ENCODE assay signal across 29 mouse cellular contexts in the genomic region with DNA sequence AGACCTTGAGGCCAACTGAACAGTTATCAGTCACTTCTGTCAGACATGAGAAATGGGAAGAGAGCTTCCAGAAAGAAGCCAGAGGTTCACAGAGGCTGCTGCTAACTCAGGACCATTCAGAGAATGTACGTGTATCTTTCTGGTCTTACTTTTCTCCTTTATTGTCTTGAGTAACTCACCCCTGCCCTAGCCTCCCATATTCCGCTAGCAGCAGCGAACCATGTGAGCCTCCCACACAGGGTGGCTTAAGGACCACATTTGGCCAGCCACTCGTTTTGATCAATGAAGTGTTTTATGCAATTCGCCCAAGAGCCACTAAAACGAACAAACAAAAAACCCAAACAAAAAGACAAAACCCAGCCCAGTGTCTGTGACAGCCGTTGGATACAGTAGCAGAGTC. TPM values are rescaled to one million over a fixed set of nuclear protein-coding genes. Genes with fewer than 3 reads are reported as not detected.
DNase-seq lines count a peak whose midpoint lies in the region; ATAC-seq and TF ChIP-seq lines count a peak whose summit lies in the region.
"Had no signal": no experiment of that assay in that cellular context is flagged by ENCODE, and none has a peak within 500 bp of the region (broad histone marks: within the 10 kb centered on the region; RNA-seq: fewer than 3 reads in every experiment).

No protein-coding gene starts in this region.

- 36% methylated on average over 7 of the region's 7 CpGs for WGBS in kidney, embryonic 15.5 days
- 48% methylated on average over 7 of the region's 7 CpGs for WGBS in kidney, adult 2 months

- peak; percentile 58; the same call in 1 of the 2 replicates for ATAC-seq in kidney, embryonic 15.5 days (replicated peaks; ENCODE audit: low FRiP score)
- ATAC-seq: activated CD4-positive, CD25-positive, alpha-beta regulatory T cell, adult 4 months; CD4-positive, CD25-positive, alpha-beta regulatory T cell, adult 4 months; forebrain, embryonic 13.5 days; forebrain, embryonic 15.5 days; forebrain, postnatal 0 days; Patski had no signal

- no peak for TF ChIP-seq CTCF in kidney, adult 2 months (conservative IDR thresholded peaks at IDR 0.05; ENCODE audit: insufficient read depth, insufficient read length, low read depth, low read length)

- H3K9ac ChIP-seq in kidney, embryonic 15.5 days, result no peak overlapping the region
- H3K9ac ChIP-seq: embryonic facial prominence, embryonic 12.5 days; forebrain, embryonic 13.5 days; forebrain, embryonic 15.5 days; forebrain, postnatal 0 days had no signal

- no peak overlapping the region for H3K4me3 ChIP-seq in kidney, embryonic 15.5 days (replicated peaks)
- no peak overlapping the region for H3K4me3 ChIP-seq in kidney, adult 2 months (ENCODE audit: insufficient read depth, low read depth, low read length)
- H3K4me3 ChIP-seq: embryonic facial prominence, embryonic 10.5 days; embryonic facial prominence, embryonic 12.5 days; forebrain, embryonic 13.5 days; forebrain, embryonic 15.5 days had no signal

- H3K4me1 ChIP-seq in kidney, embryonic 15.5 days, result peaks cover 9% of the 10 kb centered on the region; the same call in 1 of the 2 replicates
- peaks cover 7% of the 10 kb centered on the region; the same call in 1 of the 2 replicates for H3K4me1 ChIP-seq in kidney, adult 2 months (ENCODE audit: control insufficient read depth, insufficient read depth, low read length)
- H3K4me1 ChIP-seq: embryonic facial prominence, embryonic 12.5 days; forebrain, embryonic 13.5 days; forebrain, embryonic 15.5 days had no signal

- no peaks in the 10 kb centered on the region for H3K9me3 ChIP-seq in kidney, embryonic 15.5 days (replicated peaks)
- H3K9me3 ChIP-seq: embryonic facial prominence, embryonic 10.5 days; embryonic facial prominence, embryonic 12.5 days; forebrain, embryonic 13.5 days; forebrain, embryonic 15.5 days; G1E had no signal

- H3K27me3 ChIP-seq in kidney, embryonic 15.5 days, result no peaks in the 10 kb centered on the region
- no peaks in the 10 kb centered on the region for H3K27me3 ChIP-seq in kidney, adult 2 months (replicated peaks; ENCODE audit: control insufficient read depth, insufficient read depth, low read length)
- H3K27me3 ChIP-seq: CH12.LX; embryonic facial prominence, embryonic 12.5 days; forebrain, embryonic 13.5 days; forebrain, embryonic 15.5 days; Patski had no signal

- no peak overlapping the region for H3K27ac ChIP-seq in kidney, embryonic 15.5 days
- no peak overlapping the region for H3K27ac ChIP-seq in kidney, adult 2 months (ENCODE audit: insufficient read depth, low read depth, low read length)
- H3K27ac ChIP-seq: embryonic facial prominence, embryonic 10.5 days; embryonic facial prominence, embryonic 12.5 days; forebrain, embryonic 13.5 days; forebrain, embryonic 15.5 days had no signal

- intact Hi-C loops in heart, postnatal 14 days (cut with DNase I), result no loop called here

- peak; percentile 53 for DNase-seq in heart, adult 11 months
- no peak for DNase-seq in heart, postnatal 14 days
- DNase-seq in kidney, adult 2 months, result no peak
- DNase-seq in adipocyte (ENCODE audit: low spot score), result peak; percentile 8
- DNase-seq: adrenal gland, adult 2 months; adrenal gland, postnatal 10 days; adrenal gland, postnatal 25 days; B cell, adult 2 months; cerebellum, adult 11 months; cerebellum, adult 18-20 months; cerebellum, adult 9-10 months; cerebellum, postnatal 10 days; cerebellum, postnatal 25 days; forebrain, postnatal 0 days had no signal

- no peak for TF ChIP-seq POLR2A in kidney, adult 2 months (IDR thresholded peaks at IDR 0.05; ENCODE audit: low read depth, low read length)

- H3K4me2 ChIP-seq in kidney, embryonic 15.5 days, result no peak overlapping the region
- H3K4me2 ChIP-seq: embryonic facial prominence, embryonic 12.5 days; forebrain, embryonic 13.5 days; forebrain, embryonic 15.5 days had no signal

- H3K36me3 ChIP-seq in kidney, embryonic 15.5 days, result no peaks in the 10 kb centered on the region
- H3K36me3 ChIP-seq in kidney, adult 2 months (ENCODE audit: control insufficient read depth, insufficient read depth, low read length), result no peaks in the 10 kb centered on the region
- H3K36me3 ChIP-seq: embryonic facial prominence, embryonic 10.5 days; embryonic facial prominence, embryonic 12.5 days; forebrain, embryonic 15.5 days; G1E had no signal

RNA-seq across cellular contexts. Expression of a gene that starts 25.8 kb away (rescaled TPM):
- 10 to 100 TPM; 74.0 to 80.5 TPM for total RNA-seq in heart, postnatal 14 days (2021)
- polyA plus RNA-seq in kidney, embryonic 15.5 days (2015; fragmentation: Nextera tagmentation; extraction: Ambion mirVana), result 69.0 and 77.0 TPM in 2 replicates
- polyA plus RNA-seq in kidney, adult 2 months (2012; rRNA removed), result 25.0 and 27.0 TPM in 2 replicates

RNA-seq across cellular contexts. Expression of a gene that starts 32.4 kb away (rescaled TPM):
- total RNA-seq in heart, postnatal 14 days (2021), result not detected
- not detected in 2 replicates for polyA plus RNA-seq in kidney, embryonic 15.5 days (2015; fragmentation: Nextera tagmentation; extraction: Ambion mirVana)
- not detected in 2 replicates for polyA plus RNA-seq in kidney, adult 2 months (2012; rRNA removed)
- total RNA-seq: adrenal gland, adult 2 months; adrenal gland, postnatal 10 days; adrenal gland, postnatal 25 days; adrenal gland, postnatal 4 days; CH12.LX; forebrain, postnatal 0 days; G1E had no signal
- polyA plus RNA-seq: activated CD4-positive, CD25-positive, alpha-beta regulatory T cell, adult 4 months; adrenal gland, adult 2 months; brain, embryonic 14.5 days; CD4-positive, CD25-positive, alpha-beta regulatory T cell, adult 4 months; cortical plate, adult 2 months; embryonic facial prominence, embryonic 10.5 days; embryonic facial prominence, embryonic 12.5 days; embryonic facial prominence, embryonic 14.5 days; forebrain, embryonic 11.5 days; forebrain, embryonic 13.5 days; forebrain, embryonic 15.5 days; forebrain, postnatal 0 days; G1E; Patski had no signal

Comparison
In these comparisons a context has a peak if more than half of its experiments do, and no peak if none do; other contexts are left out.
1. DNase-seq: peak in heart, adult 11 months (single experiment) and adipocyte (single experiment); none in heart, postnatal 14 days (0 of 2) and kidney, adult 2 months (single experiment).